Mouse (Mus musculus) neural tube, embryonic 12.5 days (tissue): ENCODE data around the gene Plxnc1. TPM values are rescaled to one million over a fixed set of nuclear protein-coding genes. Genes with fewer than 3 reads are reported as not detected.

Source experiments
- ATAC-seq: fragments of 200-750 bp; cut with Nextera tagmentation; 2 replicates; pipeline ENCODE4 v1.8.0; 2017; ENCODE audit warnings: low read depth, mild to moderate bottlenecking, moderate TSS enrichment, moderate library complexity; ENCODE audit not compliant: low FRiP score
- H3K27ac ChIP-seq: fragments of 300-500 bp; sonication (generic); 2 replicates; pipeline ENCODE4 v1.5.1; 2016
- H3K27me3 ChIP-seq: fragments of 300-500 bp; sonication (generic); replicated peaks from 2 replicates; pipeline ENCODE4 v1.6.1; 2016; ENCODE audit warnings: mild to moderate bottlenecking
- H3K36me3 ChIP-seq: fragments of 300-500 bp; sonication (generic); 2 replicates; pipeline ENCODE4 v1.6.1; 2016; ENCODE audit warnings: mild to moderate bottlenecking
- H3K4me1 ChIP-seq: fragments of 300-500 bp; sonication (generic); 2 replicates; pipeline ENCODE4 v1.6.1; 2016
- H3K4me2 ChIP-seq: fragments of 300-500 bp; sonication (generic); replicated peaks from 2 replicates; pipeline ENCODE4 v1.6.1; 2016; ENCODE audit warnings: mild to moderate bottlenecking
- H3K4me3 ChIP-seq: fragments of 300-500 bp; sonication (generic); 2 replicates; pipeline ENCODE4 v1.5.1; 2016
- H3K9ac ChIP-seq: fragments of 300-500 bp; sonication (generic); 2 replicates; pipeline ENCODE4 v1.6.1; 2016; ENCODE audit warnings: mild to moderate bottlenecking
- H3K9me3 ChIP-seq: fragments of 300-500 bp; sonication (generic); 2 replicates; pipeline ENCODE4 v1.6.1; 2016; ENCODE audit warnings: mild to moderate bottlenecking
- WGBS: fragments of 180-500 bp; shearing (Covaris S2); methylation state at CpG from one replicate; pipeline ENCODE4 v1.1.7; 2016; 5-methylcytosine and 5-hydroxymethylcytosine counted together
- polyA plus RNA-seq: library from polyadenylated mRNA; unstranded; fragments of >200 nt; fragmentation: Nextera tagmentation; extraction: Ambion mirVana; gene quantifications from 2 replicates; pipeline ENCODE4 v1.2.1, GENCODE M21; 2016

Gene Plxnc1
- polyA plus RNA-seq, 1 experiment from 2014 or later = 6.0 TPM

- Histone ChIP-seq H3K4me1 (no peaks in the 10 kb centered on the region), H3K4me3 (no peak overlapping the region), H3K9ac (no peak overlapping the region), H3K27me3 (no peaks in the 10 kb centered on the region), H3K27ac (no peak overlapping the region), H3K9me3 (no peaks in the 10 kb centered on the region), H3K36me3 (peaks cover 3% of the 10 kb centered on the region), H3K4me2 (no peak overlapping the region)
- no peak for ATAC-seq
- 89% methylated on average over 6 of the region's 6 CpGs for WGBS
Measured at GRCm38 (mm10) chr10:94896950-94897349, 47.7 kb downstream of the Plxnc1 start.

DNA sequence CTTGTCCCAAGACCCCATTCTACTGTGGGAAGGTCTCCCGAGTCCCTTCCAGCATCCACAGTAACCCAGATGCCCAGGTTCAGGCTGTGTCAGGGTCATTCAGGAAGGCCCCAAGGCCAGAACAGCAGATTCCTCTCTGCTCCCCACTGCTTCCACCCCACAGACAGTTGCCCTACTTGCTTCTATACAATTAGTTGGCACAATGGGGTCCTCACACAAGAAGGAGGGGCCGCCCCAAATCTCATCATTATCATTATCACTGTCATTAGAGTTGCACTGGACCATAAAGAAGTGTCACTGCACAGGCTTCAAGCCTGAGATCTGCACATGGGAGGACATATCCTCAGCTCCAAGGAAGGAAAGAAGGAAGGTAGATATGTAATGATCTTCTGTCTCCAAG, 48.3 kb downstream of the Plxnc1 start:
- Histone ChIP-seq H3K27ac (no peak overlapping the region), H3K9ac (no peak overlapping the region), H3K4me2 (no peak overlapping the region), H3K4me3 (no peak overlapping the region), H3K4me1 (no peaks in the 10 kb centered on the region), H3K27me3 (no peaks in the 10 kb centered on the region), H3K36me3 (peaks cover 3% of the 10 kb centered on the region), H3K9me3 (no peaks in the 10 kb centered on the region)
- ATAC-seq = no peak
- WGBS = 82% methylated on average over 2 of the region's 2 CpGs

GRCm38 (mm10) chr10:94895876-94896275, 48.8 kb downstream of the Plxnc1 start:
- H3K4me1 ChIP-seq = no peaks in the 10 kb centered on the region
- H3K4me3 ChIP-seq = no peak overlapping the region
- peaks cover 3% of the 10 kb centered on the region for H3K36me3 ChIP-seq
- no peaks in the 10 kb centered on the region for H3K27me3 ChIP-seq
- H3K27ac ChIP-seq = no peak overlapping the region
- no peaks in the 10 kb centered on the region for H3K9me3 ChIP-seq
- 93% methylated on average over 3 of the region's 3 CpGs for WGBS
- no peak for ATAC-seq
- no peak overlapping the region for H3K4me2 ChIP-seq
- H3K9ac ChIP-seq = no peak overlapping the region

GRCm38 (mm10) chr10:94889735-94890134, 54.9 kb downstream of the Plxnc1 start:
- H3K9ac ChIP-seq = no peak overlapping the region
- no peak overlapping the region for H3K4me2 ChIP-seq
- no peaks in the 10 kb centered on the region for H3K4me1 ChIP-seq
- no peak overlapping the region for H3K27ac ChIP-seq
- no peak overlapping the region for H3K4me3 ChIP-seq
- no peaks in the 10 kb centered on the region for H3K27me3 ChIP-seq
- H3K36me3 ChIP-seq = peaks cover 8% of the 10 kb centered on the region
- ATAC-seq = no peak
- H3K9me3 ChIP-seq = no peaks in the 10 kb centered on the region
- WGBS = 65% methylated on average over 4 of the region's 4 CpGs

GRCm38 (mm10) chr10:94883216-94883615, 61.4 kb downstream of the Plxnc1 start:
- 89% methylated on average over 6 of the region's 6 CpGs for WGBS
- H3K4me1 ChIP-seq = no peaks in the 10 kb centered on the region
- H3K27me3 ChIP-seq = no peaks in the 10 kb centered on the region
- H3K9me3 ChIP-seq = no peaks in the 10 kb centered on the region
- no peak overlapping the region for H3K9ac ChIP-seq
- no peak overlapping the region for H3K4me2 ChIP-seq
- H3K27ac ChIP-seq = no peak overlapping the region
- no peak for ATAC-seq
- H3K36me3 ChIP-seq = peaks cover 7% of the 10 kb centered on the region; the same call in 1 of the 2 replicates
- no peak overlapping the region for H3K4me3 ChIP-seq

GRCm38 (mm10) chr10:94871506-94871905, 73.1 kb downstream of the Plxnc1 start:
- no peaks in the 10 kb centered on the region for H3K4me1 ChIP-seq
- H3K27ac ChIP-seq = no peak overlapping the region
- 91% methylated on average over 5 of the region's 5 CpGs for WGBS
- H3K4me2 ChIP-seq = no peak overlapping the region
- no peak overlapping the region for H3K9ac ChIP-seq
- H3K36me3 ChIP-seq = peaks cover 4% of the 10 kb centered on the region; the same call in 1 of the 2 replicates
- no peak overlapping the region for H3K4me3 ChIP-seq
- no peaks in the 10 kb centered on the region for H3K27me3 ChIP-seq
- ATAC-seq = no peak
- H3K9me3 ChIP-seq = no peaks in the 10 kb centered on the region

- peaks cover 4% of the 10 kb centered on the region; the same call in 1 of the 2 replicates for H3K36me3 ChIP-seq
- H3K4me2 ChIP-seq = no peak overlapping the region
- no peaks in the 10 kb centered on the region for H3K27me3 ChIP-seq
- no peak overlapping the region for H3K9ac ChIP-seq
- no peaks in the 10 kb centered on the region for H3K9me3 ChIP-seq
- no peak for ATAC-seq
- no peak overlapping the region for H3K27ac ChIP-seq
- no peak overlapping the region for H3K4me3 ChIP-seq
- H3K4me1 ChIP-seq = 0 out of 2 replicates have a peak, but pooled peaks cover 1% of the 10 kb centered on the region
- 86% methylated on average over 7 of the region's 7 CpGs for WGBS
Measured at GRCm38 (mm10) chr10:94871102-94871501, 73.5 kb downstream of the Plxnc1 start.

- no peaks in the 10 kb centered on the region for H3K27me3 ChIP-seq
- H3K36me3 ChIP-seq = peaks cover 8% of the 10 kb centered on the region; the same call in 1 of the 2 replicates
- no peak overlapping the region for H3K4me2 ChIP-seq
- ATAC-seq = no peak
- no peak overlapping the region for H3K27ac ChIP-seq
- 73% methylated on average over 12 of the region's 12 CpGs for WGBS
- no peak overlapping the region for H3K4me3 ChIP-seq
- peaks cover 12% of the 10 kb centered on the region for H3K4me1 ChIP-seq
- H3K9ac ChIP-seq = no peak overlapping the region
- H3K9me3 ChIP-seq = no peaks in the 10 kb centered on the region
Measured at GRCm38 (mm10) chr10:94866995-94867856, 77.4 kb downstream of the Plxnc1 start.

- Histone ChIP-seq H3K4me3 (no peak overlapping the region), H3K9ac (no peak overlapping the region), H3K4me2 (no peak overlapping the region), H3K27ac (no peak overlapping the region), H3K27me3 (no peaks in the 10 kb centered on the region), H3K36me3 (0 out of 2 replicates have a peak, but pooled peaks cover 4% of the 10 kb centered on the region), H3K9me3 (no peaks in the 10 kb centered on the region), H3K4me1 (peaks cover 12% of the 10 kb centered on the region)
- WGBS = 52% methylated on average over 9 of the region's 9 CpGs
- ATAC-seq = no peak
Measured at GRCm38 (mm10) chr10:94865206-94865605, 79.4 kb downstream of the Plxnc1 start.

- H3K27me3 ChIP-seq = no peaks in the 10 kb centered on the region
- no peak overlapping the region for H3K4me2 ChIP-seq
- H3K4me3 ChIP-seq = no peak overlapping the region
- H3K27ac ChIP-seq = no peak overlapping the region
- H3K4me1 ChIP-seq = peaks cover 12% of the 10 kb centered on the region
- H3K9me3 ChIP-seq = no peaks in the 10 kb centered on the region
- WGBS = 92% methylated on average over 9 of the region's 9 CpGs
- H3K36me3 ChIP-seq = 0 out of 2 replicates have a peak, but pooled peaks cover 4% of the 10 kb centered on the region
- no peak overlapping the region for H3K9ac ChIP-seq
- ATAC-seq = no peak
Measured at GRCm38 (mm10) chr10:94864199-94864928, 80.3 kb downstream of the Plxnc1 start.

- Histone ChIP-seq H3K36me3 (0 out of 2 replicates have a peak, but pooled peaks cover 4% of the 10 kb centered on the region), H3K4me1 (peaks cover 12% of the 10 kb centered on the region), H3K9ac (no peak overlapping the region), H3K4me3 (no peak overlapping the region), H3K27me3 (no peaks in the 10 kb centered on the region), H3K4me2 (no peak overlapping the region), H3K9me3 (no peaks in the 10 kb centered on the region), H3K27ac (no peak overlapping the region)
- WGBS = 88% methylated on average over 9 of the region's 9 CpGs
- no peak for ATAC-seq
Measured at GRCm38 (mm10) chr10:94863251-94863650, 81.4 kb downstream of the Plxnc1 start.

DNA sequence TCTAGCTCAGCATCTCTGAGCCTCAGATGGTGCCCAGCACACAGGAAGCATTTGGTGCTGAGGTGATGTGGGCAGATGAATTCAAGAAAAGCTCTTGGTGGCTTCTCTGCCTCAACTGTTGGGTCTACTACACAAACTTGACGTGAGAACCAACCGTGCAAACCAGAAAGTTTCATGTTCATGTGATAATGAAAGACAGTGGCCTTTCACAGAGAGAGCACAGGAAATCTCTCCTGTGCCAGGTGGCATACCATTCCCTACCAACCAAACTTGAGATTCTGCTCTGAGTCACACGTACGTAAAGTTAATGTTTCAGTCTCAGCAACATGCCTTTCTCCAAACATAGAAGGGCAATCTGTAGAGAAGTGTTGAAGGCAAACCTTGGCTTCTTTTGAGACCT, 83.8 kb downstream of the Plxnc1 start:
- Histone ChIP-seq H3K27ac (no peak overlapping the region), H3K9me3 (no peaks in the 10 kb centered on the region), H3K27me3 (no peaks in the 10 kb centered on the region), H3K4me1 (peaks cover 8% of the 10 kb centered on the region), H3K4me3 (no peak overlapping the region), H3K4me2 (no peak overlapping the region), H3K9ac (no peak overlapping the region), H3K36me3 (peaks cover 7% of the 10 kb centered on the region; the same call in 1 of the 2 replicates)
- no peak for ATAC-seq
- WGBS = 88% methylated on average over 4 of the region's 4 CpGs
